Mouse (Mus musculus) G1E-ER4 (cell line): ENCODE measurements around the gene Man2c1. TPM values are rescaled to one million over a fixed set of nuclear protein-coding genes. Genes with fewer than 3 reads are reported as not detected.

Experiments used
- GATA1 ChIP-seq: IDR thresholded peaks from one replicate; pipeline ENCODE4 v1.8.0; 2012; ENCODE audit warnings: low read length, inconsistent platforms
- polyA plus RNA-seq: library from polyadenylated mRNA; stranded (reverse); fragments of >175 nt; gene quantifications from 2 replicates; pipeline ENCODE4 v1.2.3, GENCODE M21; 2012

Man2c1 gene
- polyA plus RNA-seq, 1 experiment: 125 TPM

GRCm38 (mm10) chr9:57148144-57148878 lies 17.8 kb downstream of the Man2c1 start, which contains the start of gene Neil1:
Gene Neil1 (minus strand): TSS chr9:57148305.
- no peak for TF ChIP-seq GATA1

- no peak for TF ChIP-seq GATA1
Measured at GRCm38 (mm10) chr9:57149021-57149420, 18.5 kb downstream of the Man2c1 start.

- TF ChIP-seq GATA1: no peak
Measured at GRCm38 (mm10) chr9:57150192-57150591, 19.7 kb downstream of the Man2c1 start.

DNA sequence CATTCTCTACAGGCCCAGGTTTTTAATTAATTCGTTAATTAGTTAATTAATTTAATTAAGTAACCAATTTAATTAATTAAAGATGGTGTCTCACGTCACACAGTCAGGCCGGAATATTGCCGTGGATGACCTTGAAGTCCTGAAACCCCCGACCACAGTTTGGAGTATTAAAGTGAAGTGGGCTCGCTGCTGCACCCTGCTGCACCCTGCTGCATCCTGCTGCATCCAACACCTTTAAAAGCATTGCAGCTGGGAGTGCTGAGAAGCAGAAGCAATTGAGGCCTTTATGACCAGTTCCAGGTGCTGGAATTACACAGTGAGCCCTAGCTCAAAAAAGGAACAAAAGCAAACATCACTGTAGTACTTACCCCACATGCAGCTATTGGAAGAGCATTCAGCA lies 21.8 kb downstream of the Man2c1 start:
- no peak for TF ChIP-seq GATA1

DNA sequence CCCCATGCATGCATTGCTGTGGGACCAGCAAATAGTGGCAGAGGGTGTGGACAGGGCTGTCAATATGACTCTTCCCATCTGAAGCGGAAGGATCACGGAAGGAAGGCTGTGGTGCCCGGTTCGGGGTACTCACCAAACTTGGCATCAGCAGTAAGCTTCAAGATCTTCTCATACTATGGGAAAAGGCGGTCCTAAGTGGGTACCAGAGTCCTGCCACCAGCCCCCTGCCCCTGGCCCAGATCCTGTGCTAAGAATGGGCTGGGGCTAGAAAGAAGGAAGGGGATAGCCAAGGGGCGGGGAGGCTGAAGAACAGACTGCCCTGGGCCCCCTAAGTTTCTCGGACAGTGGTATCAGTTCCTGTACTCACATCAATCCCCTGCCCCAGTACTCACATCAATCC lies 25.9 kb downstream of the Man2c1 start:
- no peak for TF ChIP-seq GATA1

GRCm38 (mm10) chr9:57156823-57157222 lies 26.3 kb downstream of the Man2c1 start:
- no peak for TF ChIP-seq GATA1

DNA sequence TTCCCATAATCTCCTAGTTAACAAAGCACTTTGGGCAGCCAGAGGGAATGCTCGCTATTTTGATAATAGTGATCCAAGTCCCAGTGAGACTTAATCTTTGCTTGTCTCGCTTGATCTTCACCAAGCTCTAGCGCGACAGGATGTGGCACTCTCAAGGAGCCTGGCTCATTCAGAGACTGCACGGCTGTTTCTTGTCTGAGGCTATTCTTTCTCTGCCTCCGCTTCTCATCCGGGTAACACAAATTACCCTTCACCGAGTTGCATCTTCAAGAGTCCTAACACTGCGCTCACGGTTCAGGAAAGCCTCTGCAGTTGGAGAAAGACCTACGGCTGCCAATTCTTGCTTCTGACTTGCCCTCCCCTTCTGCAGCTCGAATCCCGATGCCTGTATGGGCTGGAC lies 27.0 kb downstream of the Man2c1 start:
- no peak for TF ChIP-seq GATA1

- TF ChIP-seq GATA1: no peak
Measured at GRCm38 (mm10) chr9:57158013-57158470, 27.6 kb downstream of the Man2c1 start, which contains the start of gene Commd4. Gene Commd4 (minus strand): TSS chr9:57158331.

DNA sequence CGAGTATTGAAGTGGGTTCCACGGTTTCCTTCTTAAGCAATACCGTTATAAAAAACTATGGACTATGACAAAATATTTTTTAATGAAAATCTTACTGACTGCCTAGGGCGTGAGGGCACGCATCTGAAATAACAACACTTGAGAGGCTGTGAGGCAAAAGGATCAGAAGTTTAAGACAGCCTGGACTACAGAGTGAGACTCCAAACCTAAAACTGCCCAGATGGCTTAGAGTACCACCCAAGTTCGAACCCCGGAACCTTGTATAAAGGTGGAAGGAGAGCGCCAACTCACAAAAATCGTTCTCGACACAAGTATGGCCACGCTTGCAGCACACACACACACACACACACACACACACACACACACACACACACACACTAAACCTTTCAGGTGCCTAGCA lies 28.0 kb downstream of the Man2c1 start:
- no peak for TF ChIP-seq GATA1

GRCm38 (mm10) chr9:57162496-57162895 lies 32.0 kb downstream of the Man2c1 start:
- TF ChIP-seq GATA1: no peak

GRCm38 (mm10) chr9:57163137-57163536 lies 32.6 kb downstream of the Man2c1 start:
- TF ChIP-seq GATA1: no peak

- TF ChIP-seq GATA1: no peak
Measured at GRCm38 (mm10) chr9:57166173-57166572, 35.7 kb downstream of the Man2c1 start.

DNA sequence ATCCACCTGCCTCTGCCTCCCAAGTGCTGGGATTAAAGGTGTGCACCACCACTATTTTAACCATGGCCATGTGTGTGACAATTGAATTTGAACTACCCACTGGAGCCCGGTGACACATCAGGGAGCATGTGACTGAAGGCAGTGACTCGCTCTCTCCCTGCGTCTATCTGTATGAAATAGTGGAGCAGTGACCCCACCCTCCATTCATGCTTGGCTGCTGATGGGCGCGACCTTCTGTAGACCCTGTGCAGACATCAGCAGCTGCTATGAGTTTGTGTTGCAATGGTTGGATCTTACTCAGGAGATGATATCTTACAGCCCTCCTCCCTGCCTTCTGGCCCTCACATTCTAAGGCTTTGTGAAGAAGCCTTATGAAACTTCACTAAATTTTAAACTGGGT lies 37.9 kb downstream of the Man2c1 start:
- TF ChIP-seq GATA1: no peak

Other genes with a start within 250 kb of the Man2c1 start
- 1.2 and 1.4 TPM in 2 replicates for gene Snx33, start 202.3 kb upstream of the Man2c1 start, polyA plus RNA-seq
- gene Imp3, start 193.2 kb upstream of the Man2c1 start, polyA plus RNA-seq: 86.0 and 91.2 TPM in 2 replicates
- 1.1 and 1.3 TPM in 2 replicates for gene Snupn, start 179.8 kb upstream of the Man2c1 start, polyA plus RNA-seq
- 52.5 and 69.2 TPM in 2 replicates for gene Ptpn9, start 135.8 kb upstream of the Man2c1 start, polyA plus RNA-seq
- gene Sin3a, start 58.6 kb upstream of the Man2c1 start, polyA plus RNA-seq: 7.7 and 8.6 TPM in 2 replicates
- 9.1 and 12.8 TPM in 2 replicates for gene Neil1, start 17.6 kb downstream of the Man2c1 start, polyA plus RNA-seq
- 37.5 and 41.5 TPM in 2 replicates for gene Commd4, start 27.6 kb downstream of the Man2c1 start, polyA plus RNA-seq
- not detected in 2 replicates for gene Trcg1, start 105.9 kb downstream of the Man2c1 start, polyA plus RNA-seq
- gene 1700017B05Rik, start 131.9 kb downstream of the Man2c1 start, polyA plus RNA-seq: 160 and 186 TPM in 2 replicates